Mouse (Mus musculus): ENCODE data around the gene Itih5.

- TF ChIP-seq CTCF (IDR thresholded peaks at IDR 0.05; ENCODE audit: low read depth): no peak
- TF ChIP-seq EP300 (IDR thresholded peaks at IDR 0.05; ENCODE audit: low read depth): no peak
Observed at GRCm38 (mm10) chr2:10193553-10193952, 40.2 kb downstream of the Itih5 start.

Data from liver, postnatal 0 days (tissue).